Mouse (Mus musculus) brain, adult 2 months (tissue): ENCODE measurements at regions not wholly inside any gene's neighbourhood (a gene's known extent, or its start where the extent isn't known, plus 50 kb on each side); places are given as distances from the start of the nearest gene placed in this dataset.

Source experiments
- DNase-seq: peaks from one replicate; pipeline ENCODE4 v3.0.0; 2011; ENCODE audit warnings: low read depth, low spot score

DNA sequence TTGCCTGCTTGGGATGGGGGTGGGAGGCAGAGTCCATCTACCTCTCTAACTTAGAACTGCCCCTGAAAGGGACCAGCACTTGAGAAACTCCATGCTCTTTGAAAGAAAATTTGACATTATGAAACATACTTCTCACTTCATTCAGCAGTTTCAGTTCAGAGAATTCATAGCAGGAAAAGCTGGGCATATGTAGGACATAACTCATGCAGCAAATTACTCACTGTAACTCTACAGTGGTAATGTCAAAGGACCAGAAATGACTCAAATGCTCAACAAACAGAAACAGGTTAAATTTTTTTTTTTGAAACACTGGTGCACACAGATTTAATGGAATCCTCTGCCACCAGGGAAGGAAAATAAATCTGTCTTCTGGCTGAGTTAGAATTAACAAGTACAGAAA is 56.5 kb upstream of the Arnt2 start:
- peak; percentile 41 for DNase-seq

DNA sequence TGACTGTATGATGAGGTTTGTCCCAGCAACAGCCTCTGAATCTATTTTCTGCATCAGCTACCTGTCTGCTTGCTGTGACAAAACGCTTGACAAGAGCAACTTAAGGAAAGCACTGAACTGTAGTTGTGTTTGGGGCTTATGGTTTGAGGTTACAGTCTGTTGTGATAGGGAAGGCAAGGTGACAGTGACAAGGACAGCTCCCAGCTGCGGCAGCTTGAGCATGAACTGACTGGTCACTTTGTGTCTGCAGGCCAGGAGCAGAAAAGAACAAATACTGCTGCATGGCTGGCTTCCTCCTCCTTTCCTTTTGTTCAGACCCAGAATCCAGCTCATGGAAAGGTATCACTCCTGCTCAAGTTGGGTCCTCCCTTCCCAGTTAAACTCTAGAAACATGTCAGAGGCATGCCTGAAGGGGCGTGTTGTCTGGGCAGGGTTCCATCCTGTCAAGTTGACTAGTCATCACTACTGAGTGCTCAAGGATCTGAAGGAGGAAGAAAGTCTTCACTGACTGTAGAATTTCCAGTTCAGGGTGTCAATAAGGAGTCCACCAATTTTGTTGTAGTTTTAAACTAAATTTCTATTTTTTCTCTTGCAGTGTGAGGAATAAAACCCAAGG is 55.7 kb upstream of the Arnt2 start:
- no peak for DNase-seq
